Mouse (Mus musculus) G1E (cell line): ENCODE results near the gene Gigyf1.

Experiments
- CTCF ChIP-seq: IDR thresholded peaks from 2 replicates; pipeline ENCODE4 v1.5.1; 2012; ENCODE audit warnings: low read depth, low read length, inconsistent platforms, mixed read lengths
- GATA1 ChIP-seq: IDR thresholded peaks from 2 replicates; pipeline ENCODE4 v1.6.1; 2012; ENCODE audit warnings: borderline replicate concordance, low read length, inconsistent platforms, mixed read lengths
- TAL1 ChIP-seq: conservative IDR thresholded peaks from 2 replicates; pipeline ENCODE4 v1.6.1; 2012; ENCODE audit warnings: low read depth, low read length, inconsistent platforms, mixed read lengths

GRCm38 (mm10) chr5:137553898-137554297, 35.5 kb downstream of the Gigyf1 start:
- TF ChIP-seq CTCF, result no peak
- TF ChIP-seq TAL1, result no peak
- no peak for TF ChIP-seq GATA1
